Mouse (Mus musculus) lung, embryonic 14.5 days (tissue): ENCODE data around the gene Med29. TPM values are rescaled to one million over a fixed set of nuclear protein-coding genes. Genes with fewer than 3 reads are reported as not detected.

Experiments used
- ATAC-seq: fragments of 200-750 bp; cut with Nextera tagmentation; 2 replicates; pipeline ENCODE4 v1.8.0; 2017; ENCODE audit warnings: mild to moderate bottlenecking, moderate TSS enrichment, moderate library complexity; ENCODE audit not compliant: insufficient read depth
- DNase-seq: peaks from one replicate; pipeline ENCODE4 v3.0.0-alpha.2; 2015
- H3K27ac ChIP-seq: fragments of 300-500 bp; sonication (generic); 2 replicates; pipeline ENCODE4 v1.5.1; 2014; ENCODE audit warnings: low read depth, mild to moderate bottlenecking, moderate library complexity
- H3K27me3 ChIP-seq: fragments of 300-500 bp; sonication (generic); 2 replicates; pipeline ENCODE4 v1.6.1; 2014; ENCODE audit warnings: low read length, control low read depth; ENCODE audit not compliant: insufficient read depth
- H3K36me3 ChIP-seq: fragments of 300-500 bp; sonication (generic); 2 replicates; pipeline ENCODE4 v1.6.1; 2014; ENCODE audit warnings: control low read depth; ENCODE audit not compliant: insufficient read depth
- H3K4me1 ChIP-seq: fragments of 300-500 bp; sonication (generic); 2 replicates; pipeline ENCODE4 v1.6.1; 2014; ENCODE audit warnings: antibody characterized with exemption, control low read depth; ENCODE audit not compliant: insufficient read depth
- H3K4me2 ChIP-seq: fragments of 300-500 bp; sonication (generic); 2 replicates; pipeline ENCODE4 v1.6.1; 2014; ENCODE audit warnings: mild to moderate bottlenecking
- H3K4me3 ChIP-seq: fragments of 300-500 bp; sonication (generic); 2 replicates; pipeline ENCODE4 v1.5.1; 2014; ENCODE audit warnings: low read depth, low read length
- H3K9ac ChIP-seq: fragments of 300-500 bp; sonication (generic); 2 replicates; pipeline ENCODE4 v1.6.1; 2014
- H3K9me3 ChIP-seq: fragments of 300-500 bp; sonication (generic); 2 replicates; pipeline ENCODE4 v1.6.1; 2016; ENCODE audit warnings: low read depth, low read length, control low read depth
- CTCF ChIP-seq: IDR thresholded peaks from 2 replicates; pipeline ENCODE4 v1.5.1; 2016; ENCODE audit warnings: antibody characterized with exemption, low read depth
- WGBS: fragments of 180-500 bp; shearing (Covaris S2); extraction: QIAGEN DNeasy Blood & Tissue Kit; methylation state at CpG from one replicate; pipeline ENCODE4 v1.1.7; 2014; 5-methylcytosine and 5-hydroxymethylcytosine counted together
- polyA plus RNA-seq: library from polyadenylated mRNA; unstranded; fragments of >200 nt; fragmentation: Nextera tagmentation; extraction: Ambion mirVana; gene quantifications from 2 replicates; pipeline ENCODE4 v1.2.1, GENCODE M21; 2014

Gene Med29
- polyA plus RNA-seq, 1 experiment from 2014 or later, result 49.1 TPM

DNA sequence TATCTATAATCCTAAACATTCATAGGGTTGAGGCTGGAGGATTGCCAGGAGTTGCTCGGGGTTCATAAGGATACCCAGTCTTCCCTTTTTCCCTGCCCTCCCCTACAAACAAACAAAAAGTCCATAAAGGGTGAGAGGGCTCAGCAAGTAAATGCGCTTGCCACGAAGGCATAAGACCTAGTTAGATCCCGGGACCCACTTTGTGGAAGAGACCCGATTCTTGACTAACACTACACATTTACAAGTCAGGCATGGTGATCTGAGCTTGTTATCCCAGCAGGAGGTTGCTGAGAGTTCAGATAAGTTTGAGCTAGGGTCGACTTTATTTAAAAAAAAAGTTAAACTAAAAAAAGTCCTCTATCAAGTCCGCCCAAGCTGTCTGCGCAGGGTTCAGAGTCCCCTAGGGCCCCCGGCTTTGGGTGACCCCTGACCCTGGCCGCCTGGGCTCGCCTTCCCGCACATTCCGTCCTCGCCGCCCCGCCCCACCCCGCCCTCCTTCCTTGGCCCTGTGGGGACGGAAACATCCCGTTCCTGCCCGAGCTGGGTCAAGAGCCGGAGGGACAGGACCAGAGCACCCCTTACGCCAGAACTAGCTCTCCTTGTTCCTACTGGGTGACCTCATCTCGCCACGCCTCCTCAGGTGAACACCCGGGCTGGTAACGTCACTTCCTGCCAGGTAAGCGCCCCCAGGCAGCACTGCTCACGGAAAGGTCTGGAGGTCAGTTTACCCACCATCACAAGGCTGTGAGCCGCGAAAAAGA, 16.3 kb downstream of the Med29 start:
- Histone ChIP-seq H3K9ac (peak overlapping the region; percentile 50), H3K4me3 (peak overlapping the region; percentile 76), H3K27ac (peak overlapping the region; percentile 100), H3K36me3 (peaks cover 11% of the 10 kb centered on the region), H3K27me3 (no peaks in the 10 kb centered on the region), H3K9me3 (no peaks in the 10 kb centered on the region), H3K4me1 (peaks cover 28% of the 10 kb centered on the region), H3K4me2 (peak overlapping the region; percentile 92)
- ATAC-seq (no peak), DNase-seq (peak; percentile 78)
- WGBS, result 2% methylated on average over 30 of the region's 30 CpGs
- no peak for TF ChIP-seq CTCF

- DNase-seq, result peak; percentile 97
- no peak for TF ChIP-seq CTCF
- WGBS, result under 1% methylated on average over 32 of the region's 36 CpGs
- peak overlapping the region; percentile 92 for H3K4me2 ChIP-seq
- no peaks in the 10 kb centered on the region for H3K27me3 ChIP-seq
- ATAC-seq, result peak; percentile 63
- peaks cover 12% of the 10 kb centered on the region for H3K36me3 ChIP-seq
- no peaks in the 10 kb centered on the region for H3K9me3 ChIP-seq
- peak overlapping the region; percentile 76 for H3K4me3 ChIP-seq
- H3K27ac ChIP-seq, result peak overlapping the region; percentile 100
- peak overlapping the region; percentile 50 for H3K9ac ChIP-seq
- H3K4me1 ChIP-seq, result peaks cover 26% of the 10 kb centered on the region
Observed at GRCm38 (mm10) chr7:28375176-28375921, 17.2 kb downstream of the Med29 start.

DNA sequence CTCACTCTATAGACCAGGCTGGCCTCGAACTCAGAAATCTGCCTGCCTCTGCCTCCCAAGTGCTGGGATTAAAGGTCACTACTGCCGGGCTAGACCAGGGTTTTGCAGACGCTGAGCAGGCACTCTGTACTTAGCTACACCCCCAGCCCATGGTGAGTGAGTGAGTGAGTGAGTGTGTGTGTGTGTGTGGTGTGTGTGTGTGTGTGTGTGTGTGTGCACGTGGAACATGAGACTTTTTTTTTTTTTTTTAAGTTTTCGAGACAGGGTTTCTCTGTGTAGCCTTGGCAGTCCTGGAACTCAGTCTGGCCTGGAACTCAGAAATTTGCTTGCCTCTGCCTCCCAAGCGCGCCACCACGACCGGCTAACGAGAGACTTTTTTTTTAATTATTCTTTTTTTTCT, 17.9 kb downstream of the Med29 start:
- 72% methylated on average over 10 of the region's 10 CpGs for WGBS
- H3K27me3 ChIP-seq, result no peaks in the 10 kb centered on the region
- no peak for TF ChIP-seq CTCF

DNA sequence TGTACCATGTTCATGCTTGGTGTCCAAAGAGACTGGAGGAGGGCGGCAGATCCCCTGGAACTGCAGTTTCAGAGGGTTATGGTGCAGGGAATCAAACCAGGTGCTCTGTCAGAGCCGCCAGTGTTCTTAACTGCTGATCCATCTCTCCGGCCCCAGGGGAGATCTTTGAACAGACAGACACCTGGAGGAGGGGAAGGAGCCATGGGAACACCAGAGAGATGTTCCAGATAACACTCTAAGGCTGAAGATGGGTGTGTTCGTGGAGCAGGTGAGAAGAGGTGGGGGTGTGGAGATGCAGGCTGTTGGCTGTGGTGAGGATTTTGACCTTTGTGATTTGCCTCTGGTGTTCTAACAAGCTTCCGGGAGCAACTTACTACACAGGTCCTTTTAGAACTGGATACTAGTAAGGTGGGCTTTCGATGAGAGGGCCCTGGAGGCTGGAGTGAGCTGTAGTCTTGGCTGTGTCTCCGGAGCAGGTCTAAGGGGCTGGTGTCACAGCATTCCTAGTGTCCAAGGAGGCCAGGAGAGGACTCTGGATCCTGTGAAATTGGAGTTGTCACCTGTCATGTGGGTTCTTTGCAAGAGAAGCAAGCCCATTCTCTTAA, 18.5 kb downstream of the Med29 start:
- H3K4me1 ChIP-seq, result peaks cover 25% of the 10 kb centered on the region
- no peaks in the 10 kb centered on the region for H3K9me3 ChIP-seq
- H3K27me3 ChIP-seq, result no peaks in the 10 kb centered on the region
- H3K4me2 ChIP-seq, result no peak overlapping the region
- H3K36me3 ChIP-seq, result peaks cover 26% of the 10 kb centered on the region
- no peak for DNase-seq
- H3K9ac ChIP-seq, result no peak overlapping the region
- WGBS, result 79% methylated on average over 7 of the region's 7 CpGs
- ATAC-seq, result no peak
- peak overlapping the region; percentile 55; the same call in 1 of the 2 replicates for H3K27ac ChIP-seq
- TF ChIP-seq CTCF, result no peak
- no peak overlapping the region for H3K4me3 ChIP-seq

More for the DNA sequence above, 17.9 kb downstream of the Med29 start:
- DNase-seq (no peak), ATAC-seq (no peak)
- H3K4me3 ChIP-seq, result peak overlapping the region; percentile 76
- H3K9ac ChIP-seq, result no peak overlapping the region
- H3K9me3 ChIP-seq, result no peaks in the 10 kb centered on the region
- peaks cover 19% of the 10 kb centered on the region for H3K36me3 ChIP-seq
- peaks cover 28% of the 10 kb centered on the region for H3K4me1 ChIP-seq
- H3K4me2 ChIP-seq, result peak overlapping the region; percentile 92
- peak overlapping the region; percentile 100 for H3K27ac ChIP-seq

DNA sequence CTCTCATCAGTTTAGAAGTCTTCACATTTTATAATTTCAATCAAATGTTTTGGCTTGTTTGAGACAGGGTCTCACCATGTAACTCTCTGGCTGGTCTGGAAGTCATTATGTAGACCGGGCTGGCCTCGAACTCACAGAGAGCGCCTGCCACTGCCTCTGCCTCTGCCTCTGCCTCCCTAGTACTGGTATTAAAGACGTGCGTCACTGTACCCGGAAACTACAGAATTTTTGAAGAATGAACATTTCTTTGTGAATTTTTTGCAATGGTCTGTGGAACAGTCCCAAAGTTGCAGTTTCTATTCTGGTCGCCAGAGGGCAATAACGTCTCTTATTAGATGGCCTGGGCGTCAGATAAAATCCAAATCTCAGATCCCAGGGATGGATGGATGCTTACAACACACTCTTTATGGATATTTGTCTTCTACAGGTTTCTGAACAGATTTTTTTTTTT, 19.4 kb downstream of the Med29 start:
- peak; percentile 6 for ATAC-seq

GRCm38 (mm10) chr7:28372251-28373108, 20.0 kb downstream of the Med29 start, which contains the start of gene Plekhg2:
Gene Plekhg2, minus strand, starts transcription at chr7:28372599.
- Histone ChIP-seq H3K36me3 (peaks cover 36% of the 10 kb centered on the region), H3K27ac (peak within 1 kb of the TSS; percentile 97), H3K27me3 (no peaks in the 10 kb centered on the region), H3K4me1 (peaks cover 18% of the 10 kb centered on the region), H3K4me2 (peak within 1 kb of the TSS; percentile 88), H3K9ac (peak within 1 kb of the TSS; percentile 96), H3K9me3 (no peaks in the 10 kb centered on the region), H3K4me3 (peak within 1 kb of the TSS; percentile 87)
- DNase-seq (peak; percentile 100), ATAC-seq (peak; percentile 88)
- WGBS, result under 1% methylated on average over 62 of the region's 66 CpGs
- TF ChIP-seq CTCF, result peak; percentile 69

More for the DNA sequence above, 19.4 kb downstream of the Med29 start:
- Histone ChIP-seq H3K27me3 (no peaks in the 10 kb centered on the region), H3K9me3 (no peaks in the 10 kb centered on the region), H3K36me3 (peaks cover 34% of the 10 kb centered on the region), H3K27ac (peak overlapping the region; percentile 90), H3K4me3 (peak overlapping the region; percentile 87), H3K9ac (peak overlapping the region; percentile 48), H3K4me1 (peaks cover 25% of the 10 kb centered on the region), H3K4me2 (peak overlapping the region; percentile 66)
- under 1% methylated on average over 9 of the region's 9 CpGs for WGBS
- peak; percentile 98 for DNase-seq
- TF ChIP-seq CTCF, result peak; percentile 80
